Mouse (Mus musculus) liver, embryonic 14.5 days (tissue): ENCODE measurements at regions not wholly inside any gene's neighbourhood (a gene's known extent, or its start where the extent isn't known, plus 50 kb on each side); places are given as distances from the start of the nearest gene placed in this dataset.
A peak's percentile ranks its signal among the peaks of the same experiment; 100 is the strongest.

Experiments
- CTCF ChIP-seq: IDR thresholded peaks from 2 replicates; pipeline ENCODE4 v1.5.1; 2016; ENCODE audit warnings: antibody characterized with exemption, low read depth, control low read depth
- EP300 ChIP-seq: IDR thresholded peaks from 2 replicates; pipeline ENCODE4 v1.6.1; 2016; ENCODE audit warnings: antibody characterized with exemption, low read depth

DNA sequence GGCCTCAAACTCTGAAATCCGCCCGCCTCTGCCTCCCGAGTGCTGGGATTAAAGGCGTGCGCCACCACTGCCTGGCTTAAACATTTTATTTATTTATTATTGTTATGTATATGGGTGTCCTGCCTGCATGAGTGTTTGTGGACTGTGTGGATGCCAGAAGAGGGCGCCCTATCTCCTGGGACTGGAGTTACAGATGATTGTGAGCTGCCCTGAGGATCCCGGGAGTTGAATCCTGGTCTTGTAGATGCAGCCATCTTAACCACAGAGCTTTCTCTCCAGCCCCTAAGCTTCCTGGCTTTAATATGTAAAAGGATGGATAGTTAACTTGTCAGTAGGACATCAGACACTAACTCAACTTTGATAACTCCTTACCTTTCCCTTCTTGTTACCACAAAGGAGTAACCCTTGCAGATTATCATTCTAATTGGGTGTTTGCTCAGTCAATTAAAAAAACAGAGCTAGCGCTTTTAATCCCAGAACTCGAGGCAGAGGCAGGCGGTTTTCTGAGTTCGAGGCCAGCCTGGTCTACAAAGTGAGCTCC, 52.0 kb upstream of the Scrg1 start:
- TF ChIP-seq CTCF, result 0 out of 2 replicates have a peak, but pooled peaks have one; percentile 15
- TF ChIP-seq EP300, result no peak
